Mouse (Mus musculus) c-Kit-positive CD71-negative TER-119-negative erythroid progenitor cells, embryonic 14.5 days (primary cell): Measurements from ENCODE around the gene Drosha.
"Not testable (repeated sequence)": the region's sequence is repeated elsewhere in the genome, so short reads cannot be mapped to it uniquely, and the experiment has no call there.

Experiments
- DNase-seq: peaks from one replicate; pipeline ENCODE4 v3.0.0-alpha.2; 2013; ENCODE audit warnings: low read depth

The Drosha gene

GRCm38 (mm10) chr15:12936217-12936732 is 111.7 kb downstream of the Drosha start:
- DNase-seq, result no peak

GRCm38 (mm10) chr15:12937326-12937725 is 112.7 kb downstream of the Drosha start:
- not testable (repeated sequence) for DNase-seq

GRCm38 (mm10) chr15:12941106-12941505 is 116.5 kb downstream of the Drosha start:
- no peak for DNase-seq

GRCm38 (mm10) chr15:12941651-12942180 is 117.1 kb downstream of the Drosha start:
- no peak for DNase-seq

- no peak for DNase-seq
Measured at GRCm38 (mm10) chr15:12942424-12942823, 117.8 kb downstream of the Drosha start.

- DNase-seq, result no peak
Measured at GRCm38 (mm10) chr15:12958051-12958450, 133.4 kb downstream of the Drosha start.

- DNase-seq, result no peak
Measured at GRCm38 (mm10) chr15:12962179-12962578, 137.6 kb downstream of the Drosha start.

GRCm38 (mm10) chr15:12965209-12965608 is 140.6 kb downstream of the Drosha start:
- DNase-seq, result no peak

GRCm38 (mm10) chr15:12968815-12969214 is 144.2 kb downstream of the Drosha start:
- DNase-seq, result no peak

GRCm38 (mm10) chr15:12972441-12972840 is 147.8 kb downstream of the Drosha start:
- no peak for DNase-seq
